Mouse (Mus musculus): ENCODE data around the gene Mylip. TPM values are rescaled to one million over a fixed set of nuclear protein-coding genes. Genes with fewer than 3 reads are reported as not detected.

Gene Mylip
- polyA plus RNA-seq, 1 experiment from 2014 or later: 5.1 TPM

DNA sequence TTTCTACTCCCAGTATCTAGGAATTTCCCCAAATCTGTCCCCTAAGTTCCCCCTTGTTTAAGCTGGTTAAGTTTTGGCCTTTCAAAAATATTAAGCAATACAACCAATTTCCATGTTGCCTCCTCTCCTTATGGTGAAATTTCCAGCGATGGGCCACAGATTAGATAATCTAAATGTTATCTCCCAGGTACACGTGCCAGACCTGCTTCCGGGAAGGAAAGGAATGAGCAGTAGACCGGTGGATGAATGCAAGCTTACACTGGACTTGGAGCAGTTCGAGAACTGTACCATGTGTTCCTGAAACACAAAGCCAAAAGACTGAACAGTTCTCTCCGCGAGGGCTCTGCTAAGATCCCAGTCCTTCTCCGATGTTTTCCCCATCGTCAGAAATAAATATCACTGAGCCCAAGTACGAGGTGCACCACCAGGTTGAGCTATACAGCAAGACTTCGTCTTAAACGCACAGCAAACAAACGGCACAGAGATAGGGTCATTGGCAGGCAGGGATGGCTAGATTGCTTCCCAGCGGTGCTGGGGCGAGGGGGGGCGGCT, 1.2 kb upstream of the Mylip start:
- H3K9me3 ChIP-seq (ENCODE audit: control insufficient read depth, low read length): no peaks in the 10 kb centered on the region
- no peaks in the 10 kb centered on the region for H3K4me1 ChIP-seq (replicated peaks; ENCODE audit: control insufficient read depth, insufficient read depth)
- H3K4me3 ChIP-seq (ENCODE audit: low read depth, low read length): no peak overlapping the region
- ATAC-seq (ENCODE audit: low FRiP score, low TSS enrichment) (no peak), DNase-seq (ENCODE audit: low spot score) (no peak)
- no peak overlapping the region for H3K27ac ChIP-seq (replicated peaks)
- no peaks in the 10 kb centered on the region for H3K27me3 ChIP-seq (ENCODE audit: control insufficient read depth, insufficient read depth, low read length)
- H3K36me3 ChIP-seq (ENCODE audit: control insufficient read depth, insufficient read depth, low read length): no peaks in the 10 kb centered on the region
- H3K9ac ChIP-seq (ENCODE audit: low read length): no peak overlapping the region
- no peak for TF ChIP-seq CTCF (IDR thresholded peaks at IDR 0.05; ENCODE audit: low read depth)
- TF ChIP-seq EP300 (optimal IDR thresholded peaks at IDR 0.05): no peak
- 62% methylated on average over 16 of the region's 16 CpGs for WGBS
- no peak overlapping the region for H3K4me2 ChIP-seq (replicated peaks; ENCODE audit: low read depth)

DNA sequence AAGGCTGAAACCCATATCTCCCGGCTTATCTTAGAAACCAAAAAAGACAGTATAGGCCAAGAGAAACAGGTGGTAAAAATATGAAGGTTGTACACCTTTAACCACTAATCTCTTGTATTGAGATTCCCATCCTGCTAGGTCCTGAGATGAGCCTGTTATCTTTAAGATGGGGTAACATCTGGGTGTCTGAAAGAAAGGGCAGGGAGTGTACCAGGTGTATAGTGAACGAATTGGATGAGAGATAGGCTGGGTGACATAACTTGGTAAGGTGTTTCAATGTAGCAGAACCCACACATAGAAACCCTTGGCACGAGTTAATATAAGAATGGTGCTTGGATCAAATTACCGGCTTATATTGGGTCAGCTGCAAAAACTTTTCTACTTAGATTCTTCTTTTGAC, 653 bp upstream of the Mylip start:
- Histone ChIP-seq H3K36me3 (ENCODE audit: control insufficient read depth, insufficient read depth, low read length) (no peaks in the 10 kb centered on the region), H3K27ac (replicated peaks) (no peak overlapping the region), H3K9ac (ENCODE audit: low read length) (no peak overlapping the region), H3K4me2 (replicated peaks; ENCODE audit: low read depth) (peak overlapping the region; percentile 92), H3K27me3 (ENCODE audit: control insufficient read depth, insufficient read depth, low read length) (no peaks in the 10 kb centered on the region), H3K9me3 (ENCODE audit: control insufficient read depth, low read length) (no peaks in the 10 kb centered on the region), H3K4me3 (ENCODE audit: low read depth, low read length) (peak overlapping the region; percentile 83), H3K4me1 (replicated peaks; ENCODE audit: control insufficient read depth, insufficient read depth) (no peaks in the 10 kb centered on the region)
- no peak for TF ChIP-seq EP300 (optimal IDR thresholded peaks at IDR 0.05)
- TF ChIP-seq CTCF (IDR thresholded peaks at IDR 0.05; ENCODE audit: low read depth): no peak
- ATAC-seq (ENCODE audit: low FRiP score, low TSS enrichment): no peak
- WGBS: 36% methylated on average over 4 of the region's 4 CpGs
- DNase-seq (ENCODE audit: low spot score): no peak

DNA sequence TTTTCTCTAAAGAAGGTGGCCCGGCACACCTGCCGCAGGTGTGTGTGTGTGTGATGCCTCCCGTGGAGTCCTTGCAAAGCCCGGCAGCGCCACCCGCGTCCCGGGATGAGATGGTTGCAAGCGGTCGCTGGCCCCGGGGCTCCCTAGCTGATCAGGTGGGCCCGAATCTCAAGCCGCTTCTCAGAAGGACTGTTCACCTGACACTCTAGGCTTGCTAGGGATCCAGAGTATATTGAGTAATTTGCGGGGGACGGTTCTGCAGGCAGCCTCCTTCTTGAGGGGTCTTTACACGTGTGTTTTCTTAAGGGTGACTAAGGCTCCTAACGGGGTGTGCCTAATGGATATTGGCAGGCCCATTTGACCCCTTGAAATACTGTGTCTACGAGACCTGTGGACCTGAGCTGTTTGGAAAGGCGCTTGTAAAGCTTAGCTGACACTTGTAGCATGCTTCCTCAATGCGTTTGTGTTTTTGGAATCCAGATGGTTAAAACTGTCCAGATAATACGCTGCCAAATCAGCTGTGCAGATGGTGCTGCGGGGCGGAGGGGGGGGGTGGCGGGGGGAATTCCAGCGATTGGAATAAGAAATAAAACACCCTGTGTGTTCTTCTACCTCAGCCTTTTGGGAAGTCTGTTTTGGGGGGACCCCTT, 895 bp downstream of the Mylip start:
- WGBS: 1% methylated on average over 25 of the region's 25 CpGs
- H3K27ac ChIP-seq (replicated peaks): peak overlapping the region; percentile 77
- DNase-seq (ENCODE audit: low spot score) (peak; percentile 70), ATAC-seq (ENCODE audit: low FRiP score, low TSS enrichment) (peak; percentile 29)
- H3K27me3 ChIP-seq (ENCODE audit: control insufficient read depth, insufficient read depth, low read length): no peaks in the 10 kb centered on the region
- no peaks in the 10 kb centered on the region for H3K36me3 ChIP-seq (ENCODE audit: control insufficient read depth, insufficient read depth, low read length)
- H3K4me3 ChIP-seq (ENCODE audit: low read depth, low read length): peak overlapping the region; percentile 83
- H3K4me1 ChIP-seq (replicated peaks; ENCODE audit: control insufficient read depth, insufficient read depth): no peaks in the 10 kb centered on the region
- H3K4me2 ChIP-seq (replicated peaks; ENCODE audit: low read depth): peak overlapping the region; percentile 92
- no peaks in the 10 kb centered on the region for H3K9me3 ChIP-seq (ENCODE audit: control insufficient read depth, low read length)
- H3K9ac ChIP-seq (ENCODE audit: low read length): peak overlapping the region; percentile 79
- TF ChIP-seq CTCF (IDR thresholded peaks at IDR 0.05; ENCODE audit: low read depth) (peak; percentile 54), EP300 (optimal IDR thresholded peaks at IDR 0.05) (no peak)

DNA sequence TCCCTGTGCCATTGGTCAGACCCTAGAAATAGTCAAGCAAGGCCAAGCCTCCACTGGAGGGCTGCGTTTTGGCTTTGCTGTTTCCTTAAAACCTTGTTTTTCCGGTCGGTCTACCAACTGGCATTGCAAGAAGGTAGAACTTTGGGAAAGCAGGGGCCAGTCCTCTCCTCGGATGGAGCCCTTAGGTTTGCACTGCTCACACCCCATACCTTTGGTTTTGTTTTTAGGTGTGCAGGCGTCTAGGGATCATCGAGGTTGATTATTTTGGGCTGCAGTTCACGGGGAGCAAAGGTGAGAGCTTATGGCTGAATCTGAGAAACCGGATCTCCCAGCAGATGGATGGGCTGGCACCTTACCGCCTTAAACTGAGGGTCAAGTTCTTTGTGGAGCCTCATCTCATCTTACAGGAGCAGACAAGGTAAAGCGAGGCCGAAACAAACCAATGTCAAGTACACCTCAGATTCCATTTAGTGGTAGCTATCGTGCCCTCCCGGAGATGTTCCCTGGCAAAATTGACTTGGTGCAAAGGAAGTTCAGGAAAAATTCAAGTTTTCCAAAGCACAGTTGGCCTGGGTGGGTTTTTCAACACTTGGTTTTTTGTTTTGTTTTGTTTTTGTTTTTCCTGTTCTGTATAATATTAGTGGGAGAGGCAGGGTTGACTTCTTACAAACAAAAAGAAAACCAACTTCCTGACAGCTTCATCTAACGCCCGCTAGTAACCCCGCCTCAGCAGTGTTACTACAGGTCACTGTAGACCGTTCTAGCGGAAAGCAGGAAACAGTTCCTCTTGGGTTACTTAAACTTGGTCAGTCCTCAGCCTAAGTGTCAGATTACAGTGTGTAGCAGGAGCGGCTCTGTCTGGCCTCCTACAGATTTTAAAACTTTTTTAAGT, 1.7 kb downstream of the Mylip start:
- H3K9ac ChIP-seq (ENCODE audit: low read length): no peak overlapping the region
- no peaks in the 10 kb centered on the region for H3K9me3 ChIP-seq (ENCODE audit: control insufficient read depth, low read length)
- DNase-seq (ENCODE audit: low spot score) (peak; percentile 58), ATAC-seq (ENCODE audit: low FRiP score, low TSS enrichment) (peak; percentile 72)
- no peak for TF ChIP-seq EP300 (optimal IDR thresholded peaks at IDR 0.05)
- peak; percentile 14; the same call in 1 of the 2 replicates for TF ChIP-seq CTCF (IDR thresholded peaks at IDR 0.05; ENCODE audit: low read depth)
- H3K27me3 ChIP-seq (ENCODE audit: control insufficient read depth, insufficient read depth, low read length): no peaks in the 10 kb centered on the region
- H3K4me1 ChIP-seq (replicated peaks; ENCODE audit: control insufficient read depth, insufficient read depth): no peaks in the 10 kb centered on the region
- H3K27ac ChIP-seq (replicated peaks): peak overlapping the region; percentile 77
- H3K4me2 ChIP-seq (replicated peaks; ENCODE audit: low read depth): peak overlapping the region; percentile 92
- H3K4me3 ChIP-seq (ENCODE audit: low read depth, low read length): peak overlapping the region; percentile 83
- H3K36me3 ChIP-seq (ENCODE audit: control insufficient read depth, insufficient read depth, low read length): no peaks in the 10 kb centered on the region
- WGBS: 20% methylated on average over 19 of the region's 19 CpGs

- Histone ChIP-seq H3K27me3 (ENCODE audit: control insufficient read depth, insufficient read depth, low read length) (no peaks in the 10 kb centered on the region), H3K4me1 (replicated peaks; ENCODE audit: control insufficient read depth, insufficient read depth) (no peaks in the 10 kb centered on the region), H3K4me3 (ENCODE audit: low read depth, low read length) (no peak overlapping the region; the same call in 1 of the 2 replicates), H3K4me2 (replicated peaks; ENCODE audit: low read depth) (peak overlapping the region; percentile 92), H3K36me3 (ENCODE audit: control insufficient read depth, insufficient read depth, low read length) (no peaks in the 10 kb centered on the region), H3K27ac (replicated peaks) (peak overlapping the region; percentile 53; the same call in 1 of the 2 replicates), H3K9me3 (ENCODE audit: control insufficient read depth, low read length) (no peaks in the 10 kb centered on the region), H3K9ac (ENCODE audit: low read length) (no peak overlapping the region)
- ATAC-seq (ENCODE audit: low FRiP score, low TSS enrichment): no peak
- no peak for TF ChIP-seq CTCF (IDR thresholded peaks at IDR 0.05; ENCODE audit: low read depth)
- TF ChIP-seq EP300 (optimal IDR thresholded peaks at IDR 0.05): no peak
- WGBS: 13% methylated on average over 9 of the region's 9 CpGs
- peak; percentile 63 for DNase-seq (ENCODE audit: low spot score)
Observed at GRCm38 (mm10) chr13:45391854-45392454, 2.4 kb downstream of the Mylip start.

All from stomach, postnatal 0 days (tissue).